Mouse (Mus musculus) ES-Bruce4 (cell line): Measurements from ENCODE around the gene Mat1a. TPM values are rescaled to one million over a fixed set of nuclear protein-coding genes. Genes with fewer than 3 reads are reported as not detected.

Experiments used
- H3K27ac ChIP-seq: 2 replicates; pipeline ENCODE4 v1.5.1; 2012; ENCODE audit warnings: low read length, inconsistent platforms; ENCODE audit not compliant: insufficient read depth
- H3K27me3 ChIP-seq: 2 replicates; pipeline ENCODE4 v1.6.1; 2012; ENCODE audit warnings: mild to moderate bottlenecking, low read length, inconsistent platforms; ENCODE audit not compliant: control insufficient read depth, poor library complexity, insufficient read depth, severe bottlenecking
- H3K36me3 ChIP-seq: 2 replicates; pipeline ENCODE4 v1.6.1; 2012; ENCODE audit warnings: inconsistent platforms, mild to moderate bottlenecking, low read length, moderate library complexity; ENCODE audit not compliant: control insufficient read depth, poor library complexity, insufficient read depth, severe bottlenecking
- H3K4me1 ChIP-seq: one replicate; pipeline ENCODE4 v1.8.1; 2011; ENCODE audit warnings: low read length; ENCODE audit not compliant: control insufficient read depth, insufficient read depth
- H3K4me3 ChIP-seq: 2 replicates; pipeline ENCODE4 v1.5.1; 2011; ENCODE audit warnings: low read depth, mild to moderate bottlenecking, low read length
- H3K9ac ChIP-seq: 2 replicates; pipeline ENCODE4 v1.6.1; 2012; ENCODE audit warnings: low read depth, mild to moderate bottlenecking, inconsistent platforms; ENCODE audit not compliant: poor library complexity, severe bottlenecking
- H3K9me3 ChIP-seq: replicated peaks from 2 replicates; pipeline ENCODE4 v1.6.1; 2012; ENCODE audit warnings: mild to moderate bottlenecking, low read length, inconsistent platforms; ENCODE audit not compliant: control insufficient read depth, poor library complexity, insufficient read depth, severe bottlenecking
- CTCF ChIP-seq: IDR thresholded peaks from one replicate; pipeline ENCODE4 v1.8.1; 2011; ENCODE audit warnings: low read depth, low read length
- EP300 ChIP-seq: IDR thresholded peaks from 2 replicates; pipeline ENCODE4 v1.6.1; 2011; ENCODE audit warnings: low read depth, low read length; ENCODE audit not compliant: insufficient read depth
- POLR2A ChIP-seq: IDR thresholded peaks from one replicate; pipeline ENCODE4 v1.8.1; 2011; ENCODE audit warnings: low read length; ENCODE audit not compliant: insufficient read depth
- polyA plus RNA-seq: library from polyadenylated mRNA; stranded (reverse); fragments of >200 nt; gene quantifications from 2 replicates; pipeline ENCODE4 v1.2.4, GENCODE M21; 2011; ENCODE audit warnings: low read depth; ENCODE audit not compliant: missing spikeins, insufficient read depth, insufficient read length

The Mat1a gene
- polyA plus RNA-seq, 1 experiment: 0.52 TPM

DNA sequence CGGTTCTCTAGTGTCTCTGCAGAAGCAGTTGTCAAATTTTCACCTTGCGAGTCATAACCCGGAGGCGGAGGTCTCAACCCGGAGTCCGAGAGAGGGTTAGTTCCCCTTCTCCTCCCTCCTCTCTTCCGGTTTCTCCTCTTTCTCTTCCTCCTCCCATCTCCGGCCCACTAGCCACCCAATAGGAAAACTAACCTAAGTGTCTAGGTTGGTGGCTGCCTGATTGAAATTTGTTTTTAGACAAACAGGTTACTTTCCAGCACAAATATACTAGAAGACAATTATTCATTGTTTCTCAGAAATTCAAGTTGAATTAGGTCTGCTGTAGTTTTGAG lies 31.9 kb upstream of the Mat1a start:
- H3K4me3 ChIP-seq: peak overlapping the region; percentile 5; the same call in 1 of the 2 replicates
- H3K9me3 ChIP-seq: no peaks in the 10 kb centered on the region
- H3K27me3 ChIP-seq: no peaks in the 10 kb centered on the region
- H3K4me1 ChIP-seq: no peaks in the 10 kb centered on the region
- no peaks in the 10 kb centered on the region for H3K36me3 ChIP-seq
- H3K9ac ChIP-seq: no peak overlapping the region
- no peak for TF ChIP-seq EP300
- no peak for TF ChIP-seq CTCF
- no peak for TF ChIP-seq POLR2A
- H3K27ac ChIP-seq: no peak overlapping the region

DNA sequence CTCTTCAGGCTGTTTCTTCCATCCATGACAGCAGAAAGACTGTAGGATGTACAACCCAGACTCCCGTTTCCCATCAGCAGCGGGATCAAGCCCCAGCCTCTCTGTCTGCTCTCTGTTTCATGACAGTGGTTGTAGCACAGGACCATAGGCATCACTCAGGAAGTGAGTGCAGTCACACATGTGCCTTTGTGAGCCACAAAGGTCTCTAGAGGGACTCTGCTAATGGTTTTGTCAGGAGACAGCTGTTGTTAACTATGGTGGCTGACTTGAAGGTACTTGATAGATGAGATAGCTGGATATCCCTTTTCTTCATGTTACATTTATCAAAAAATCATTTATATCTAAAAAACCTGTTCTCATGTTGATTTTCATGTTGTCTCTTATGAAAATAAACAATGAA lies 22.4 kb upstream of the Mat1a start:
- no peak overlapping the region for H3K9ac ChIP-seq
- H3K4me1 ChIP-seq: no peaks in the 10 kb centered on the region
- H3K4me3 ChIP-seq: no peak overlapping the region
- TF ChIP-seq CTCF (no peak), POLR2A (no peak), EP300 (no peak)
- H3K27me3 ChIP-seq: no peaks in the 10 kb centered on the region
- no peaks in the 10 kb centered on the region for H3K36me3 ChIP-seq
- no peaks in the 10 kb centered on the region for H3K9me3 ChIP-seq
- H3K27ac ChIP-seq: no peak overlapping the region

DNA sequence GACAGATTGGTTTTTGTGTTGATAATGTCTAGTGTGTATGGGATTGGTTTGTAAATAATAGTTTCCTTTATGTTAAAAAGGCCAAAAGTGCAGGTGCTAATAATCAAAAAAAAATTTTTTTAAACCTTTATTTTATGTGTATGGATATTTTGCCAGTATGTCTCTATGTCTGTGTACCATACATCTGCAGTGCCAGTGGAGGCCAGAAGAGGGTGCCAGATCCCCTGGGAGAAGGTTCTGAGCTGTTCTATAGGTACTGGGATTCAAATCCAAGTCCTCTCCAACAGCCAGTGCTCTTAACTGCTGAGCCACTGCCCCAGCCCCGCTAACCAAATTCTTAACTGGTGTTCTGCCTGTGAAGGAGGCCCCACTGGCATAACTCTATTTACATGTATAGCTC lies 17.3 kb upstream of the Mat1a start:
- Histone ChIP-seq H3K27me3 (no peaks in the 10 kb centered on the region), H3K9me3 (no peaks in the 10 kb centered on the region), H3K36me3 (no peaks in the 10 kb centered on the region), H3K9ac (no peak overlapping the region), H3K4me1 (no peaks in the 10 kb centered on the region), H3K4me3 (no peak overlapping the region), H3K27ac (no peak overlapping the region)
- TF ChIP-seq POLR2A (no peak), CTCF (peak; percentile 60)

DNA sequence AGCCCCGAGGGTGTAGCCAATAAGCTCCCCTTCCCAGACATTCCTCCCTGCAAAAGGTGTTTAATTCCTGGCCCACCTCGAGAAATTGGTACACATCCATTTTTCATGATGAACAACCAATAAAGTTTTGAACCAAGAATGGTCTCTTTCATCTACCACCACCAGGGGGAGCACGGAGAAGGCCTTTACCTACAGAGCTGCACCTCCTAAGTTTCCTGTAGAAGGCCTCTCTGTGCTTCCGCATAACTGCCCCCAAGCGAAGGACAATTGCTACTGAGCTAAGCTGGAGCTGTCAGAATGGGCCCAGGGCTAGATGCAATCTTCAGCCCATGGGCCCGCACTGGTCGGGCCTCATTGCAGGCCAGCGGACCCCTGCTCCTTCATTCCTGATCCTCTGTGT lies 14.1 kb upstream of the Mat1a start:
- Histone ChIP-seq H3K9ac (no peak overlapping the region), H3K4me3 (peak overlapping the region; percentile 14; the same call in 1 of the 2 replicates), H3K9me3 (no peaks in the 10 kb centered on the region), H3K4me1 (no peaks in the 10 kb centered on the region), H3K36me3 (no peaks in the 10 kb centered on the region), H3K27ac (no peak overlapping the region), H3K27me3 (no peaks in the 10 kb centered on the region; the same call in 1 of the 2 replicates)
- TF ChIP-seq CTCF (no peak), POLR2A (no peak), EP300 (no peak)

DNA sequence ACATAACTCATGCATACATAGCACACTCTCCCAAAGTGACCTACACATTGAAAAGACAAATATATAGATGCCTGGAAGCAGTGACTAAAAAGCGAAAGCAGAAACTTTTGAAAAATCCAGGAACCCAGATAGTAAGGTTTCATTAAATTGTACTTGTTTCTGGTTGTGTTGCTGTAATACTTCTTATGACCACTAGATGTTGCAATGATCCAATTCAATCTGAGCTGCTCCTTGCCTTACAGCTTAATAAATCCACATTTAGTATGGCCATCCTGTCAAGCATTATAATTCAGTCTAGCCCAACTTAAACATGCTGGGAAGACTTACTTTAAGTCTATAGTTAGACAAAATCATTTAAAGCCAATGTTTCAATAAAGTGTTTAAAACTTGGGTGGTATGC lies 10.7 kb upstream of the Mat1a start:
- H3K4me3 ChIP-seq: no peak overlapping the region
- no peak overlapping the region for H3K27ac ChIP-seq
- TF ChIP-seq POLR2A: no peak
- peak; percentile 26 for TF ChIP-seq CTCF
- no peaks in the 10 kb centered on the region; the same call in 1 of the 2 replicates for H3K27me3 ChIP-seq
- H3K9ac ChIP-seq: no peak overlapping the region
- no peaks in the 10 kb centered on the region for H3K36me3 ChIP-seq
- H3K4me1 ChIP-seq: no peaks in the 10 kb centered on the region
- no peaks in the 10 kb centered on the region for H3K9me3 ChIP-seq

DNA sequence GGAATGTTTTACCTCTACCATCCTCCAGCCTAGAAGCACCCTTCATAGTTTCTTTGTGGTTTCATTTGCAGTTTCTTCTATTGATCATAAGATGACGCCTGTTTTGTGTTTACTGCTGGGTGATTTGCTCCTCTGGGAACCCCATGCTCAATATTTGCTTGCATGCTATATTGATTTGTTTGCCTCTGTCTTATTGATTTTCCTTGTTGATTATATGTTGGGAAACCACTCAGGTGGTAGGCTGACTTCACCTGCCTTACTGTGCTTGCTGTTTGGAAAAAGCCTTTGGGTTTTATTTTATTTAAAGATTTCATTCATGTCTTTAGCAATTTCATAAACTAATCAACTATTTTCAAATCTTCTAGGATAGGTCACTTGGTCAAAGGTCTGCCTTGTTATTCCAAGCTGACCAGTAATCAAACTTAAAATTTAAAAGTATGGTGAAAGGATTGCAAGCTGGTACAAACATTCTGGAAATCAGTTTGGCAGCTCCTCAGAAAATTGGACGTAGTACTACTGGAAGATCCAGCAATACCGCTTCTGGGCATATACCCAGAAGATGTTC lies 8.5 kb upstream of the Mat1a start:
- no peak overlapping the region for H3K9ac ChIP-seq
- no peaks in the 10 kb centered on the region for H3K9me3 ChIP-seq
- no peak for TF ChIP-seq EP300
- no peak for TF ChIP-seq CTCF
- TF ChIP-seq POLR2A: no peak
- no peak overlapping the region for H3K4me3 ChIP-seq
- no peaks in the 10 kb centered on the region for H3K36me3 ChIP-seq
- H3K27ac ChIP-seq: no peak overlapping the region
- no peaks in the 10 kb centered on the region; the same call in 1 of the 2 replicates for H3K27me3 ChIP-seq
- H3K4me1 ChIP-seq: no peaks in the 10 kb centered on the region

DNA sequence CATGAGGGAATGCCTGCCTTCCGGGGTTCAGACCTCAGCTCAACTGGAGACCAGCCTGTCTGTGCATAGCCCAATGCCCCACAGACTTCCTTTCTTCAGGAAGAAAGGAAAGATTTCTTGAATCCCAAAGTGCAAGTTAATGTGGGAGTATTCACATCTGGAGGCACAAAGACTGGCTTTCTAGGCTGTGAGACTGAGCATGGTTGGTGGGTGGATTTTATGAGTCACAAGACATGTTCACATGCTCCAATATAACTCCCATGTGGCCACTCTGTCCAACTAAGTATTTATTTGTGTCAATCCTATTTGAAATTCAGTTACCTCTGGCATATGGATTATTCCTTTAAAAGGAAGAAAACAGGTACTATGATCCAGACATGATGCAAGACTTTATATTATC lies 6.1 kb upstream of the Mat1a start:
- Histone ChIP-seq H3K4me3 (no peak overlapping the region), H3K9ac (no peak overlapping the region), H3K27ac (no peak overlapping the region), H3K27me3 (no peaks in the 10 kb centered on the region; the same call in 1 of the 2 replicates), H3K9me3 (no peaks in the 10 kb centered on the region), H3K4me1 (no peaks in the 10 kb centered on the region), H3K36me3 (no peaks in the 10 kb centered on the region)
- TF ChIP-seq CTCF: no peak
- no peak for TF ChIP-seq POLR2A
